Mouse (Mus musculus) natural killer cell, adult 2 months (primary cell): Measurements from ENCODE around the gene Glyr1.

Experiments
- DNase-seq, 2 experiments: peaks; one replicate each; pipeline ENCODE4 v3.0.0; 2022; ENCODE audit warnings: low spot score in 2 of 2

Glyr1 gene

GRCm38 (mm10) chr16:5049774-5050234 is at the start of gene Glyr1, which contains the start of gene Ubn1:
Gene Glyr1, minus strand, starts transcription at chr16:5049863.
Gene Ubn1, plus strand, starts transcription at chr16:5050057.
- DNase-seq: peak; percentile 99

- DNase-seq: no peak
These were observed 46.8 kb upstream of the Glyr1 start for GRCm38 (mm10) chr16:5096504-5096903.

- no peak for DNase-seq
These were observed 43.6 kb upstream of the Glyr1 start for GRCm38 (mm10) chr16:5093285-5093684.

- DNase-seq: no peak
These were observed 39.4 kb upstream of the Glyr1 start for GRCm38 (mm10) chr16:5089021-5089420.

GRCm38 (mm10) chr16:5086179-5086578 is 36.5 kb upstream of the Glyr1 start:
- DNase-seq: no peak

GRCm38 (mm10) chr16:5085196-5085595 is 35.5 kb upstream of the Glyr1 start:
- no peak for DNase-seq

GRCm38 (mm10) chr16:5074341-5074740 is 24.7 kb upstream of the Glyr1 start:
- no peak for DNase-seq

GRCm38 (mm10) chr16:5071974-5072373 is 22.3 kb upstream of the Glyr1 start:
- no peak for DNase-seq

GRCm38 (mm10) chr16:5070321-5070720 is 20.7 kb upstream of the Glyr1 start:
- no peak for DNase-seq

GRCm38 (mm10) chr16:5063472-5063871 is 13.8 kb upstream of the Glyr1 start:
- no peak for DNase-seq

GRCm38 (mm10) chr16:5058114-5058513 is 8.5 kb upstream of the Glyr1 start:
- no peak for DNase-seq

- peak; percentile 77 for DNase-seq
These were observed 818 bp upstream of the Glyr1 start for GRCm38 (mm10) chr16:5050251-5051110.

- no peak for DNase-seq
These were observed 385 bp downstream of the Glyr1 start for GRCm38 (mm10) chr16:5049182-5049773.

- DNase-seq: no peak
These were observed 4.3 kb downstream of the Glyr1 start for GRCm38 (mm10) chr16:5045322-5045721.

GRCm38 (mm10) chr16:5036649-5037234 is 12.9 kb downstream of the Glyr1 start:
- DNase-seq: no peak

GRCm38 (mm10) chr16:5035591-5035990 is 14.1 kb downstream of the Glyr1 start:
- DNase-seq: no peak

GRCm38 (mm10) chr16:5029847-5030246 is 19.8 kb downstream of the Glyr1 start:
- DNase-seq: peak; percentile 79 to 89

GRCm38 (mm10) chr16:5024021-5024420 is 25.6 kb downstream of the Glyr1 start:
- DNase-seq: no peak

- no peak for DNase-seq
These were observed 35.1 kb downstream of the Glyr1 start for GRCm38 (mm10) chr16:5014578-5014977.

GRCm38 (mm10) chr16:5013054-5013838 is 36.4 kb downstream of the Glyr1 start, which contains the start of gene Rogdi:
Gene Rogdi, minus strand, starts transcription at chr16:5013553.
- peak; percentile 90 to 94 for DNase-seq
